Mouse (Mus musculus) CH12.LX (cell line): ENCODE data around the gene Ryr1.

Source experiments
- CHD1 ChIP-seq: IDR thresholded peaks from 2 replicates; pipeline ENCODE4 v1.6.1; 2012; ENCODE audit warnings: low read depth, low read length, improper control_type of control experiment, inconsistent platforms
- CTCF ChIP-seq, 2 experiments: IDR thresholded peaks in 1 of 2; conservative IDR thresholded peaks in 1 of 2; 2 replicates each; pipeline ENCODE4 v1.5.1; 2011 to 2012; ENCODE audit warnings: low read depth in 2 of 2, low read length in 2 of 2, improper control_type of control experiment in 1 of 2, inconsistent platforms in 1 of 2, mild to moderate bottlenecking in 1 of 2, moderate library complexity in 1 of 2
- EP300 ChIP-seq: IDR thresholded peaks from 2 replicates; pipeline ENCODE4 v1.6.1; 2011; ENCODE audit warnings: low read length, improper control_type of control experiment
- POLR2A ChIP-seq: IDR thresholded peaks from 2 replicates; pipeline ENCODE4 v1.6.1; 2011; ENCODE audit warnings: low read depth, mild to moderate bottlenecking, improper control_type of control experiment, low read length
- POLR2AphosphoS2 ChIP-seq: IDR thresholded peaks from 2 replicates; pipeline ENCODE4 v1.6.1; 2011; ENCODE audit warnings: low read depth, low read length, improper control_type of control experiment
- SMC3 ChIP-seq: IDR thresholded peaks from 2 replicates; pipeline ENCODE4 v1.6.1; 2011; ENCODE audit warnings: low read depth, low read length, improper control_type of control experiment
- USF1 ChIP-seq: IDR thresholded peaks from 2 replicates; pipeline ENCODE4 v1.6.1; 2014; ENCODE audit warnings: low read depth, mild to moderate bottlenecking, inconsistent platforms, low read length, improper control_type of control experiment
- ZKSCAN1 ChIP-seq: IDR thresholded peaks from 2 replicates; pipeline ENCODE4 v1.6.1; 2012; ENCODE audit warnings: low read depth, inconsistent platforms, low read length, improper control_type of control experiment, borderline replicate concordance
- ZNF384 ChIP-seq: IDR thresholded peaks from 2 replicates; pipeline ENCODE4 v1.6.1; 2012; ENCODE audit warnings: low read depth, low read length, improper control_type of control experiment, inconsistent platforms

DNA sequence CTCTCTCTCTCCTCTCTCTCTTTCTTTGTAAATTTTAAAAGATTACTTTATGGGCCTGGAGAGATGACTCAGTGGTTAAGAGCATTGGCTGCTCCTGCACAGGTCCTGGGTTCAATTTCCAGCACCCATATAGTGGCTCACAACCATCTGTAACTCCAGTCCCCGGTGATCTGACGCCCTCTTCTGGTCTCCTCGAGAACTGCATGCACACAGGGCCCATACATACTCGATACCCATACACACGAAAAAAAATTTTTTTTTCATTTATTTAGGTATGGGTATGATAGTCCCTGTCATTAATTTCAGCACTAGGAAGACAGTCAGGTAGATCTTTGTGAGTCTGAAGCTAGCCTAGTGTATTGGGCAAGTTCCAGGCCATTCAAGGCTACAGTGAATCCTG lies 83.8 kb downstream of the Ryr1 start:
- no peak for TF ChIP-seq POLR2AphosphoS2
- no peak for TF ChIP-seq POLR2A
- peak in 1 of 2 experiments; percentile 37; a peak in 2 of 4 replicates for TF ChIP-seq CTCF (conservative IDR thresholded peaks at IDR 0.05 in 1 of 2, IDR thresholded peaks at IDR 0.05 in 1 of 2; ENCODE audit: low read depth in 2 of 2, low read length in 2 of 2)
- TF ChIP-seq EP300, result no peak
- TF ChIP-seq SMC3, result no peak
- no peak for TF ChIP-seq USF1
- TF ChIP-seq ZNF384, result no peak
- no peak for TF ChIP-seq CHD1
- no peak for TF ChIP-seq ZKSCAN1
